Mouse (Mus musculus): ENCODE results near the gene Cr1l. TPM values are rescaled to one million over a fixed set of nuclear protein-coding genes. Genes with fewer than 3 reads are reported as not detected.

Gene Cr1l
- 71.6 and 78.2 TPM in 2 replicates for polyA plus RNA-seq (2014; fragmentation: Nextera tagmentation; extraction: Ambion mirVana)

DNA sequence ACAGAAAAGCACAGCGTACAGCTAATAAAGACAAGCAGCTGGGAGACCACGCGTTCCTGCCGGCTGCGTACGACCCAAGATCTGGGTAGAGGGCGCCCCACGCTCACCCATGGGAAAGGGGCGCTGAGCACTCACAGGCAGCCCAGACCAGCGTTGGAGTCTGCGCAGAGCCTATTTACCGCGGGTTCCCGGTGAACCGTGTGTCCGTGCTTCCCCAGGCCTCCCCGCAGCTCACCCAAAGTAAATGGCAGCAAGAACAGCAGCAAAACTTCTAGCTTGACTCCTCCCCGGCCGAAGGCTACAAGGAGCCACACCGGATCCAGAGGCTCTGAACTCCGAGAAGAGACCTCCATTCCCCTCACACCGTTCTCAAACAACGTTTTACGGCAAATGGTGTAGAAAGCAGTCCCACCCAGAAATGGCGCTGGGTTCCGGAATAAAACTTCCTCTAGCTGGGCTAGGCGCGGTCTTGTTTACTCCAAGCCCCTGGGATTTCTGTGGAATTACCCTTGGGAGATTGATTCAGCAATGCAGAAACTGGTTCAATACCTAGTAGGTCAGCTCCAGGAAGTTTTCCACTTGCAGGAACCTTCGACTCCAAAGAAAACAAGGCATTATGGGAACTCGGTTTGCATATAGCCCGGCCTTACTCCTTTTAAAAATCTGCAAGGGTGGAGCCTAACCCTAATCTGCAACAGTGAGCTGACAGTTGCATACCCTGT is at the start of gene Cr1l:
Gene Cr1l, minus strand, starts transcription at position 634 of the 722 bp plus-strand sequence.
- no peaks in the 10 kb centered on the region for H3K9me3 ChIP-seq (ENCODE audit: control insufficient read depth, low read depth, low read length)
- under 1% methylated on average over 31 of the region's 31 CpGs for WGBS
- no peaks in the 10 kb centered on the region for H3K27me3 ChIP-seq (ENCODE audit: control insufficient read depth, insufficient read depth, low read length)
- H3K4me2 ChIP-seq (replicated peaks; ENCODE audit: low read depth, low read length) = peak within 1 kb of the TSS; percentile 65
- peak; percentile 99 for ATAC-seq (ENCODE audit: insufficient number of reproducible peaks, insufficient read depth, low FRiP score, low read depth)
- peak within 1 kb of the TSS; percentile 88 for H3K9ac ChIP-seq (replicated peaks; ENCODE audit: low read depth, low read length)
- H3K4me3 ChIP-seq (ENCODE audit: low read depth, low read length) = peak within 1 kb of the TSS; percentile 60
- H3K27ac ChIP-seq (ENCODE audit: low read length) = peak within 1 kb of the TSS; percentile 98
- peaks cover 4% of the 10 kb centered on the region for H3K36me3 ChIP-seq (ENCODE audit: control insufficient read depth, insufficient read depth, low read length)
- H3K4me1 ChIP-seq (ENCODE audit: control insufficient read depth, insufficient read depth, low read length) = no peaks in the 10 kb centered on the region

DNA sequence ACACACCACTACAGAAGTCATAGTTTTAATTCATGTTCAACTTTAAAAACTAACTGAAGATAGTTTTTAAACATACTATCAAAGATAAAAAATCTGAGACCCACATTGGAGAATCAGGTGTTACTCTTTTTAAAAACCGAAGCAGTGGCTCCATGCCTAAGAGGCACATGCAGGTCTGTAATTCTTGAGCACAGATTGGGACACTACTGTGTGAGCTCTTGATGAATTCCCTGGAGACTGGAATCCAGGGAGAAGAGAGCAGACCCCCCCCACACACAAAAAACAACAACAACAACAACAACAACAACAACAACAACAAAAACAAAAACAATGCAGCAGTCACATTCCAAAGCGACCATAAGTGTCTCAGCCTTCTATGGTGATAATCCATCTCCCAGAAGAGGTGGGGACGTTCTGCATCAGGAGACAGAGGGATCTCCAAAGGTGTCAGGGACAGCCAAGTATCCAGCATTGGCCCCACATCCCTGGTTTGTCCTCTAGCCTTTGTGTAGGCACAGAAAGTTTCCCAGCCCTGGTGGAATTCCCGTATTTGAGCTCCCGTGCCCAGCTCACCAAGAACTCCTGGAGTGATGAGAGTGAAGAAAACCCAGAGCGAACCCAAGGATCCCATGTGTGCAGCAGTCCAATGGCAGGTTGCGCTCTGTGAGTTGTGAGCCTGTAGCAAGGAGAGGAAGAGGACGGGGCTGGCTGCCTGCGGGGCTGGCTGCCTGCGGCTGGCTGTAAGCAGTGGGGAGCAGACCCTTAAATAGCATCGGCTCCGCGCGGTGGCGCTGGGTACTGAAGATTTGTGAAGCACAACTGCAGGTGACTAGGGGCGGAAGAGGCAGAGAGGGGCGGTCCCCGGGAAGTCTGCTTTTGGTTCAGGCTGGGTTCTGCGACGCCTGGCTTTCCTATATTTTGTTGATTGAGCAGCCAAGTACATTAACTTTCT is 44.9 kb upstream of the Cr1l start, which contains the start of gene Cr2:
Gene Cr2, minus strand, starts transcription at position 737 of the 952 bp plus-strand sequence.
- Histone ChIP-seq H3K36me3 (ENCODE audit: control insufficient read depth, insufficient read depth, low read length) (no peaks in the 10 kb centered on the region), H3K4me2 (replicated peaks; ENCODE audit: low read depth, low read length) (peak within 1 kb of the TSS; percentile 28), H3K9ac (replicated peaks; ENCODE audit: low read depth, low read length) (no peak within 1 kb of the TSS), H3K9me3 (ENCODE audit: control insufficient read depth, low read depth, low read length) (no peaks in the 10 kb centered on the region), H3K4me3 (ENCODE audit: low read depth, low read length) (no peak within 1 kb of the TSS), H3K27ac (ENCODE audit: low read length) (no peak within 1 kb of the TSS), H3K4me1 (ENCODE audit: control insufficient read depth, insufficient read depth, low read length) (no peaks in the 10 kb centered on the region), H3K27me3 (ENCODE audit: control insufficient read depth, insufficient read depth, low read length) (no peaks in the 10 kb centered on the region)
- WGBS = 7% methylated on average over 20 of the region's 20 CpGs
- peak; percentile 95 for ATAC-seq (ENCODE audit: insufficient number of reproducible peaks, insufficient read depth, low FRiP score, low read depth)

DNA sequence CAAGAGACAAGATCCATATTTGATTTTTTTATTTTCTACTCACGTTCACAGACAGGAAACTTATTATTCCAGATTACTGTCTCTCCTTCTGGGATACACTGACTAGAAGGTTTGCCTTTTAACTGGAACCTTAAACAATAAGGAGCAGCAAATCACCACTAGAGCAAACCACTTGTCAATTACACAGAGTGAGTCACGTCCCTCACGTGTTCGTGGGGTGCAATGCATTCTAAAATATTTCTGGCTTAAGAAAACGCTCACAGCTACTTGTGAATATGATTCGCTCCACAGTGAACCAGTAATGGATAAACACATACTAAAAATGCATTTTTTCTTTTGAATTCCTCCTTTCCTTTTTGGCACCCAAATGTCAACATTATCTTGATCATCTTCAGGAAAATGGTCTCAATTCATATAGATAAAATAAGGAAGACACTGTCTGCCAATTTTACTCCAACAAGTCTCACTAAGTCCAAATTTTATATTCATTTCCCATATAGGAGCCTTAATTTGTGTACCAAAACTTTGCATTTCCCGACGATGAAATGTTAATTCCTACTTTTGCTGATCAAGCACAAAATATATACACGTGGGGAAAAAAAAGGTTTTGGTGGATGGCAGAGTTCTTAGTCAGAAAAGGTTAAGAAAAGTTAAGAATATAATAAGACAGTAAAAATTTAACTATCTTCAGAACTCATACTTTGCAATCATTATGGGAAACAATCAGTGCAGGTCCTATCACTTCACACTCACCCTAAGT is 33.8 kb upstream of the Cr1l start:
- 80% methylated on average over 9 of the region's 9 CpGs for WGBS
- H3K27me3 ChIP-seq (ENCODE audit: control insufficient read depth, insufficient read depth, low read length) = no peaks in the 10 kb centered on the region

DNA sequence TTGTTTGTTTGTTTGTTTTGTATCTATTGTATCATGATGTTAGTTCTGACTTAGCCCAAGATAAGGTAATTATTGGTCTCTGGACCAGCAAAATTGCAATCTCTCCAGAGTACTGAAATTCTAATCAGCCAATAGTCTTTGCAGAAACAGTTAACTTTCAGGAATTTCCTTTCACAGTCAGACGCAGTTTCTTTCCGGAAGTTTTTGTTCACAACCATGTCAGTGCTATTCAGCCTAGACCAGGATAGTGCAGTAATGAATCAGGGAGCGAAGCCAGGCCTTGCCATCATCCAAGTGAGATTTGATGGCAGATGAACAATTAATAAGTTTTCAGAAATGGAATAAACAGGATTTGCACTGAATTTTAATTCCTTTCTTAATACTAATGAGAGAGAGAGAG is 684 bp upstream of the Cr1l start:
- no peak overlapping the region for H3K9ac ChIP-seq (replicated peaks; ENCODE audit: low read depth, low read length)
- H3K36me3 ChIP-seq (ENCODE audit: control insufficient read depth, insufficient read depth, low read length) = peaks cover 4% of the 10 kb centered on the region
- 36% methylated on average over 3 of the region's 3 CpGs for WGBS
- H3K9me3 ChIP-seq (ENCODE audit: control insufficient read depth, low read depth, low read length) = no peaks in the 10 kb centered on the region
- no peaks in the 10 kb centered on the region for H3K27me3 ChIP-seq (ENCODE audit: control insufficient read depth, insufficient read depth, low read length)
- H3K4me3 ChIP-seq (ENCODE audit: low read depth, low read length) = peak overlapping the region; percentile 60; the same call in 1 of the 2 replicates
- peak overlapping the region; percentile 98; the same call in 1 of the 2 replicates for H3K27ac ChIP-seq (ENCODE audit: low read length)
- ATAC-seq (ENCODE audit: insufficient number of reproducible peaks, insufficient read depth, low FRiP score, low read depth) = no peak
- no peaks in the 10 kb centered on the region for H3K4me1 ChIP-seq (ENCODE audit: control insufficient read depth, insufficient read depth, low read length)
- peak overlapping the region; percentile 65 for H3K4me2 ChIP-seq (replicated peaks; ENCODE audit: low read depth, low read length)

More for the DNA sequence above, 33.8 kb upstream of the Cr1l start:
- H3K4me2 ChIP-seq (replicated peaks; ENCODE audit: low read depth, low read length) = no peak overlapping the region
- no peak overlapping the region for H3K9ac ChIP-seq (replicated peaks; ENCODE audit: low read depth, low read length)
- H3K36me3 ChIP-seq (ENCODE audit: control insufficient read depth, insufficient read depth, low read length) = no peaks in the 10 kb centered on the region
- no peak for ATAC-seq (ENCODE audit: insufficient number of reproducible peaks, insufficient read depth, low FRiP score, low read depth)
- H3K9me3 ChIP-seq (ENCODE audit: control insufficient read depth, low read depth, low read length) = no peaks in the 10 kb centered on the region
- no peaks in the 10 kb centered on the region for H3K4me1 ChIP-seq (ENCODE audit: control insufficient read depth, insufficient read depth, low read length)
- H3K4me3 ChIP-seq (ENCODE audit: low read depth, low read length) = no peak overlapping the region
- no peak overlapping the region for H3K27ac ChIP-seq (ENCODE audit: low read length)

DNA sequence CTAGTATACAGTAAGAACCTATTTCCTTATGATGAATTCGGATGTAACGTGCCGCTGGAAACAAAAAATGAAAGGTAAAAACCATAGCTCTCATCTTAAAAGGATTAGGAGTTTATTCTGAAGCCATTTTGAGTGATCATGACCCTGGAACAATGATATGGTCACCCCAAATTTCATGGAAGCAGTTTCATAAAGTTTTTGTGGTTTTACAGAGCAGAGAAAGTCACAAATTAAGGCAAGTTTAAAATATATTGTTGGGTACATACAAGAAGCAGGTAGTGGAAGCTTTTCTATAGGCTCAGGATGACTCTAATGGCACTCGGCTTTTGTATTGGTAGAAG is 259 bp upstream of the Cr1l start:
- ATAC-seq (ENCODE audit: insufficient number of reproducible peaks, insufficient read depth, low FRiP score, low read depth) = no peak
- Histone ChIP-seq H3K9me3 (ENCODE audit: control insufficient read depth, low read depth, low read length) (no peaks in the 10 kb centered on the region), H3K27ac (ENCODE audit: low read length) (peak overlapping the region; percentile 98), H3K27me3 (ENCODE audit: control insufficient read depth, insufficient read depth, low read length) (no peaks in the 10 kb centered on the region), H3K36me3 (ENCODE audit: control insufficient read depth, insufficient read depth, low read length) (peaks cover 4% of the 10 kb centered on the region), H3K4me3 (ENCODE audit: low read depth, low read length) (peak overlapping the region; percentile 60), H3K4me2 (replicated peaks; ENCODE audit: low read depth, low read length) (peak overlapping the region; percentile 65), H3K9ac (replicated peaks; ENCODE audit: low read depth, low read length) (no peak overlapping the region; the same call in 1 of the 2 replicates), H3K4me1 (ENCODE audit: control insufficient read depth, insufficient read depth, low read length) (no peaks in the 10 kb centered on the region)
- 23% methylated on average over 4 of the region's 4 CpGs for WGBS

DNA sequence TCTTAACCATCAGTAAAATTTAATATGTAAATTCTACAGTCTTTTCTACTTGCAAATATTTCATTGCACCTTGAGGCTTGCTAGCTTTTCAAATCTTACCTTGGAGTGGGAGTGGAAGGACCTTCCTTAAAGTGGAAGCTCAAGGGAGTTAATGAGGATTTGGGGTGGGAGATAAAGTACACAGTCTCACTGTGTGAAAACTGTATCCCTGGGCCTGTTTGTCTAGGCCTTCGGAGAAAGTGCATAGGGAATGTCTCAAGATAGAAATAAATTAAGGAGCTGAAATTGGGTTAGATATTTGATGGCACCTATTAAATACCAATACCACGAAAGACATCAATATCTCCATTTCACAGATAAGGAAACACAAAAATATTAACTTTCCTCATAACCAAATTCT is 907 bp downstream of the Cr1l start:
- Histone ChIP-seq H3K4me2 (replicated peaks; ENCODE audit: low read depth, low read length) (peak overlapping the region; percentile 65), H3K9me3 (ENCODE audit: control insufficient read depth, low read depth, low read length) (no peaks in the 10 kb centered on the region), H3K27me3 (ENCODE audit: control insufficient read depth, insufficient read depth, low read length) (no peaks in the 10 kb centered on the region), H3K36me3 (ENCODE audit: control insufficient read depth, insufficient read depth, low read length) (peaks cover 4% of the 10 kb centered on the region), H3K9ac (replicated peaks; ENCODE audit: low read depth, low read length) (peak overlapping the region; percentile 88; the same call in 1 of the 2 replicates), H3K27ac (ENCODE audit: low read length) (peak overlapping the region; percentile 98; the same call in 1 of the 2 replicates), H3K4me1 (ENCODE audit: control insufficient read depth, insufficient read depth, low read length) (no peaks in the 10 kb centered on the region), H3K4me3 (ENCODE audit: low read depth, low read length) (peak overlapping the region; percentile 60)
- ATAC-seq (ENCODE audit: insufficient number of reproducible peaks, insufficient read depth, low FRiP score, low read depth) = no peak
- 21% methylated on average over 2 of the region's 2 CpGs for WGBS

DNA sequence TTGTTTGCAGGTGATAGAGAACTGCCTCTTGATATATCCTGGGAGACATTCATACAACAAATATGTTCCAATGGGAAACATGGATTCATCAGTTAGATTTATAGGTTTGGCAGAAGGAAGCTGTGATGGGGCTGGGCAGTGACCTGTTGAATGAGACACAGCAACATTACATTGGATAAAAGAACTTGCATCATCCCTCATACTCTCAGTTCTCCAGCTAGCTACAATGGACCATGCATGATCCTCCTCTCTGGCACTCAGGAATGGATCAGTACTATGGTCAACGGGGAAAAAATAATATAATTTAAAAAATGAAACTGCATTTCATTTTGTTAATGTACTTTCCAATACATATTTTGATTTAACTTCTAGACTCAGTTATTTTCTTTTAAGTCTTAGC is 1.5 kb downstream of the Cr1l start:
- 77% methylated on average over 1 of the region's 1 CpGs for WGBS
- no peak overlapping the region for H3K4me3 ChIP-seq (ENCODE audit: low read depth, low read length)
- H3K27me3 ChIP-seq (ENCODE audit: control insufficient read depth, insufficient read depth, low read length) = no peaks in the 10 kb centered on the region
- no peak for ATAC-seq (ENCODE audit: insufficient number of reproducible peaks, insufficient read depth, low FRiP score, low read depth)
- H3K27ac ChIP-seq (ENCODE audit: low read length) = no peak overlapping the region
- H3K4me2 ChIP-seq (replicated peaks; ENCODE audit: low read depth, low read length) = peak overlapping the region; percentile 20; the same call in 1 of the 2 replicates
- H3K9me3 ChIP-seq (ENCODE audit: control insufficient read depth, low read depth, low read length) = no peaks in the 10 kb centered on the region
- peaks cover 6% of the 10 kb centered on the region for H3K36me3 ChIP-seq (ENCODE audit: control insufficient read depth, insufficient read depth, low read length)
- H3K4me1 ChIP-seq (ENCODE audit: control insufficient read depth, insufficient read depth, low read length) = no peaks in the 10 kb centered on the region
- H3K9ac ChIP-seq (replicated peaks; ENCODE audit: low read depth, low read length) = no peak overlapping the region

DNA sequence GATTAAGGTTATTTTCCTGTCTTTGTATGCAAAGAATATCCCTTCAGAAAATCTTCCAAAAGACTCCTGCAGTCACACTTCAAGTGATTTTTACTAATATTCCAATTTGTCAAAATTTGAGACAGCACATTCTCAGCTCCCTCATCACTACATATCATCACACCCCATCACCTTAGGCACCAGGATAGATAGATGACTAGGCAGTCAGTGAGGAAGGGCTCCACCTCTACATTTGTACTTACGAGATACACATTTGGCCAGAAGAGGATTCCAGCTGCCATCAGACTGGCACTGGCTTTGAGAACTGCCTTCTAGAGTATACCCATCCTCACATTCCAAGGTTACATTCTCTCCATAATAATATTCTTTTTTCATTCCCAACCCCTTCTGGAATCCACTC is 17.0 kb downstream of the Cr1l start:
- Histone ChIP-seq H3K27me3 (ENCODE audit: control insufficient read depth, insufficient read depth, low read length) (no peaks in the 10 kb centered on the region), H3K4me2 (replicated peaks; ENCODE audit: low read depth, low read length) (no peak overlapping the region), H3K36me3 (ENCODE audit: control insufficient read depth, insufficient read depth, low read length) (peaks cover 25% of the 10 kb centered on the region), H3K27ac (ENCODE audit: low read length) (no peak overlapping the region), H3K4me3 (ENCODE audit: low read depth, low read length) (no peak overlapping the region), H3K9ac (replicated peaks; ENCODE audit: low read depth, low read length) (no peak overlapping the region), H3K9me3 (ENCODE audit: control insufficient read depth, low read depth, low read length) (no peaks in the 10 kb centered on the region), H3K4me1 (ENCODE audit: control insufficient read depth, insufficient read depth, low read length) (no peaks in the 10 kb centered on the region)
- ATAC-seq (ENCODE audit: insufficient number of reproducible peaks, insufficient read depth, low FRiP score, low read depth) = peak; percentile 65; the same call in 1 of the 2 replicates
- 95% methylated on average over 1 of the region's 1 CpGs for WGBS
